Mouse (Mus musculus): ENCODE measurements around the gene Adamts15. TPM values are rescaled to one million over a fixed set of nuclear protein-coding genes. Genes with fewer than 3 reads are reported as not detected.

The Adamts15 gene
- polyA plus RNA-seq, 1 experiment from 2014 or later, result 1.1 TPM

DNA sequence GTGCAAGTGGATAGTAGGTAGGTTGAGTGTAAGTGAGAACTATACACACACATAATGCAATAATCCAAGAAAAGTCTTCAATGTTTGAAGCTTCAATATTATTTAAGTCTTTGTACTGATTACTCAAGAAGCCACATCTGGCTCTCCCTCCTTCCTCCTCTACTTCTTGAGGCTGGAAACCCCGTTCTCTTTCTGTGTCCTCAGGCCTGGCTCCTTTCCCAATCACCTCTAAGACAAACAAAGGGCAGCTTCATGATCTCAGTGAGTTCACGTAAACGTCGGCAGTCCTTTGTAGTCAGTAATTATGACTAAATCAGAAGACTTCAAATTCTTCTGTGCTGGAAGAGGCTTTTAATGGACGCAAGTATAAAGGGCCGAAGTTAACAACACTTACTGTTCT, 12.6 kb upstream of the Adamts15 start:
- no peak for TF ChIP-seq EP300 (IDR thresholded peaks at IDR 0.05; ENCODE audit: low read depth)
- TF ChIP-seq CTCF (IDR thresholded peaks at IDR 0.05; ENCODE audit: low read depth), result no peak
- no peaks in the 10 kb centered on the region for H3K4me1 ChIP-seq (ENCODE audit: insufficient read depth)
- 0 out of 2 replicates have a peak, but pooled peaks cover 2% of the 10 kb centered on the region for H3K27me3 ChIP-seq (ENCODE audit: insufficient read depth, low read length)
- no peak overlapping the region for H3K27ac ChIP-seq (ENCODE audit: low read depth)
- WGBS (ENCODE audit: insufficient replicate concordance), result 65% methylated on average over 6 of the region's 6 CpGs
- no peaks in the 10 kb centered on the region for H3K36me3 ChIP-seq (replicated peaks; ENCODE audit: insufficient read depth, low read length)
- DNase-seq (no peak), ATAC-seq (no peak)
- no peak overlapping the region for H3K4me2 ChIP-seq (ENCODE audit: low read depth, low read length)
- no peaks in the 10 kb centered on the region for H3K9me3 ChIP-seq (ENCODE audit: low read length)
- H3K9ac ChIP-seq (replicated peaks), result no peak overlapping the region
- no peak overlapping the region for H3K4me3 ChIP-seq (ENCODE audit: low read depth, low read length)

DNA sequence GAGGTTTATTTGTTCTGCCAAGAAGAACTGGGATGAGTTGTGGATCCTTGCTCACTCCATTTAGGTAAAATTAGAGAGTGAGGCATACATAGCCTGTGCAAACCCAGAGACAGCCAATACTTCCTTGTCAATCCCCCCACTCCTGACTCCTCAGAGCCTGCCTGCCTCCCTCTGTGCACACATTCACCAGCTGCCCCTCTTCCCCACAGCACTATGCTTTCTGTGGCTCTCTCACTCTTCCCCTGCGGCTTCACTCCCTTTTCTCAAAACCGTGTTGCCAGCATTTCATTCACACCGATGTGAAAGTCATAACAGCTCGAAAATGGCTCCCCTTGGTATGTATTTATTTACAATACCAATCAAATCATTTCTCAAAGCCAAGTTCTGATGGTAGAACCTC, 10.1 kb upstream of the Adamts15 start:
- DNase-seq (no peak), ATAC-seq (no peak)
- TF ChIP-seq EP300 (IDR thresholded peaks at IDR 0.05; ENCODE audit: low read depth) (no peak), CTCF (IDR thresholded peaks at IDR 0.05; ENCODE audit: low read depth) (no peak)
- no peak overlapping the region for H3K9ac ChIP-seq (replicated peaks)
- H3K27me3 ChIP-seq (ENCODE audit: insufficient read depth, low read length), result no peaks in the 10 kb centered on the region
- no peak overlapping the region for H3K27ac ChIP-seq (ENCODE audit: low read depth)
- 74% methylated on average over 4 of the region's 4 CpGs for WGBS (ENCODE audit: insufficient replicate concordance)
- H3K36me3 ChIP-seq (replicated peaks; ENCODE audit: insufficient read depth, low read length), result no peaks in the 10 kb centered on the region
- no peak overlapping the region for H3K4me3 ChIP-seq (ENCODE audit: low read depth, low read length)
- H3K4me2 ChIP-seq (ENCODE audit: low read depth, low read length), result no peak overlapping the region
- H3K4me1 ChIP-seq (ENCODE audit: insufficient read depth), result no peaks in the 10 kb centered on the region
- H3K9me3 ChIP-seq (ENCODE audit: low read length), result no peaks in the 10 kb centered on the region

DNA sequence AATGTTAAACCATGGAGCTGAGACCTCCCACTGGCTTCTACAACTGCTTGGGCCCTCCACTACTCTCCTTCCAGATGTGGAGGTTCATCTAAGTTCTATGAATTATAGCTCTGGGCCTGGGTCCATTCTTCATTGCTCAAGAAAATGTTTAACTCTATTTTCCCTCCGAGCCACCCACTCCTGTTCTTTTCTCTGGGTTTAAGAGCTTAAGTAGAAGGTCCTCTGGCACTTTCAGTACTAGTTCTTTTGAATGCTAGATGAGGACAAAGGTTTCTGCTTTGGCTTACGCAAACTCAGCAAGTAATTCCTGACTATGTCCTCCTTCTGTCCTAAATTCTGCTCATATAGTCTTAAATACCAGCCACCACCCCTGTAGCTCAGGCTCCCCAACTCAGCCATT, 6.5 kb upstream of the Adamts15 start:
- H3K9ac ChIP-seq (replicated peaks), result no peak overlapping the region
- H3K4me2 ChIP-seq (ENCODE audit: low read depth, low read length), result no peak overlapping the region
- ATAC-seq (no peak), DNase-seq (no peak)
- H3K4me3 ChIP-seq (ENCODE audit: low read depth, low read length), result no peak overlapping the region
- no peaks in the 10 kb centered on the region for H3K36me3 ChIP-seq (replicated peaks; ENCODE audit: insufficient read depth, low read length)
- no peak for TF ChIP-seq EP300 (IDR thresholded peaks at IDR 0.05; ENCODE audit: low read depth)
- H3K27ac ChIP-seq (ENCODE audit: low read depth), result no peak overlapping the region
- H3K4me1 ChIP-seq (ENCODE audit: insufficient read depth), result no peaks in the 10 kb centered on the region
- no peaks in the 10 kb centered on the region for H3K9me3 ChIP-seq (ENCODE audit: low read length)
- WGBS (ENCODE audit: insufficient replicate concordance), result 91% methylated on average over 2 of the region's 2 CpGs
- H3K27me3 ChIP-seq (ENCODE audit: insufficient read depth, low read length), result no peaks in the 10 kb centered on the region

DNA sequence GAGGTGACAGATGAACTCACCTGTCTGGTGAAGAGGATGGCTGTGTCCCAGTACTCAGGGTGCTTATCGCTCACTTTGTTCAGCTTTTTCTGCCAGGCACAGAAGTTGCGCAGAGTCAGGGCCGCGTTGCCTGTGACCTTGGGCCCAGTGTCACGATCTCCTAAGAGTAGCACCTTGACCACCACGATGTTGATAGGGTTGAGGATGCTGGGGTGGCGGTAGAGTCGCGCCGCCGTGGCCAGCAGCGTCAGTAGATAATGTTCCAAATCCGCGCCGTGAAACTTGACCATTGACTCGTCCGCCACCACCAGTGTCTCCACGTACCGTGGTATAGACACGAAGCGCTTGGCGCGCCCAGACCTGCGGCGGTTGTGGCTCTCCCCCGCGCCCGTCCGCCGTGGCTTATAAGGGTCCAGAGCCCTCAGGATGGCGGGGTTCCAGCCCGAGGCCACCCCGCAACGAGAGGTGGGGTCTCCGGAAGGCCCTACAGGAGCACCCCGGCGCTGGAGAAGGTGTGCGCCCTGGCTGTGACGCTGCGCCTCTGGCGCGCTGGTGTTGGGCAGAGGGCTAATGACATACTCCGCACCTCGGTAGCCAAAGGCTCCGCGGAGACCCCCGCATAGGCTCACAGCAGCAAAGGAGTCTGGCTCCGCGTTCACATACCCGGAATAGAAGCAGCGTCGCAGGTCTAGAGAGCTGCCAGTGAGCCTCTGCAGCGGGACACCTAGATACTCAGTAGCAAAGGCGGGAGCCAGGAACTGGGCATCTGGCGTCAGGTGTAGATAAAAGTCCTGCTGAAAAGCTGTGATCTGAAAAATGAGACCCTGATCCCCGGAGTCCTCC, 770 bp downstream of the Adamts15 start:
- Histone ChIP-seq H3K9me3 (ENCODE audit: low read length) (no peaks in the 10 kb centered on the region), H3K4me1 (ENCODE audit: insufficient read depth) (peaks cover 2% of the 10 kb centered on the region; the same call in 1 of the 2 replicates), H3K27ac (ENCODE audit: low read depth) (no peak overlapping the region), H3K4me2 (ENCODE audit: low read depth, low read length) (peak overlapping the region; percentile 72), H3K27me3 (ENCODE audit: insufficient read depth, low read length) (peaks cover 19% of the 10 kb centered on the region), H3K9ac (replicated peaks) (0 out of 2 replicates have a peak overlapping the region, but pooled peaks have one; percentile 4), H3K4me3 (ENCODE audit: low read depth, low read length) (peak overlapping the region; percentile 42), H3K36me3 (replicated peaks; ENCODE audit: insufficient read depth, low read length) (no peaks in the 10 kb centered on the region)
- 7% methylated on average over 56 of the region's 56 CpGs for WGBS (ENCODE audit: insufficient replicate concordance)
- no peak for DNase-seq
- ATAC-seq, result no peak
- TF ChIP-seq EP300 (IDR thresholded peaks at IDR 0.05; ENCODE audit: low read depth) (no peak), CTCF (IDR thresholded peaks at IDR 0.05; ENCODE audit: low read depth) (no peak)

DNA sequence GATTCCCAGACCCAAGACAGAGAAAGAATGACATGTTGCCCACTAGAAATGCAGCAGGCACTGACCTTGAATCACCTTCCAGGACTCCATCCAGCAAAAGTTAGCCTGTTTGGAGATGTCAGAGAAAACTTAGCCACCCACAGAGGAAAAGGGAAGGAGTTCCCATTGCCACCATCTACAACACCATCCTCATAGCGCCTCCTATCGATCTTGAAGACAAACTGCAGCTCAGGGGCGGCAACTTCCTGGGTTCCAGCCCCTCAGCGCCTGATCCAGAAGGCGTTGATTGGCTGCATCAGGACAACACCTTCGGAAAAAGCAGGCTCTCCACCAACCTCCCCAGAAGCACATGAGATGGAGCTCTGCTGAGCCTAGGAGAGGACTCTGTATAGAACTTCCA, 1.5 kb downstream of the Adamts15 start:
- TF ChIP-seq CTCF (IDR thresholded peaks at IDR 0.05; ENCODE audit: low read depth) (peak; percentile 57), EP300 (IDR thresholded peaks at IDR 0.05; ENCODE audit: low read depth) (no peak)
- H3K4me1 ChIP-seq (ENCODE audit: insufficient read depth), result peaks cover 2% of the 10 kb centered on the region; the same call in 1 of the 2 replicates
- H3K9me3 ChIP-seq (ENCODE audit: low read length), result no peaks in the 10 kb centered on the region
- H3K4me3 ChIP-seq (ENCODE audit: low read depth, low read length), result no peak overlapping the region
- ATAC-seq (peak; percentile 33; the same call in 1 of the 2 replicates), DNase-seq (peak; percentile 37)
- H3K4me2 ChIP-seq (ENCODE audit: low read depth, low read length), result no peak overlapping the region
- no peaks in the 10 kb centered on the region for H3K36me3 ChIP-seq (replicated peaks; ENCODE audit: insufficient read depth, low read length)
- H3K27me3 ChIP-seq (ENCODE audit: insufficient read depth, low read length), result peaks cover 19% of the 10 kb centered on the region
- no peak overlapping the region for H3K9ac ChIP-seq (replicated peaks)
- no peak overlapping the region for H3K27ac ChIP-seq (ENCODE audit: low read depth)
- 19% methylated on average over 6 of the region's 6 CpGs for WGBS (ENCODE audit: insufficient replicate concordance)

DNA sequence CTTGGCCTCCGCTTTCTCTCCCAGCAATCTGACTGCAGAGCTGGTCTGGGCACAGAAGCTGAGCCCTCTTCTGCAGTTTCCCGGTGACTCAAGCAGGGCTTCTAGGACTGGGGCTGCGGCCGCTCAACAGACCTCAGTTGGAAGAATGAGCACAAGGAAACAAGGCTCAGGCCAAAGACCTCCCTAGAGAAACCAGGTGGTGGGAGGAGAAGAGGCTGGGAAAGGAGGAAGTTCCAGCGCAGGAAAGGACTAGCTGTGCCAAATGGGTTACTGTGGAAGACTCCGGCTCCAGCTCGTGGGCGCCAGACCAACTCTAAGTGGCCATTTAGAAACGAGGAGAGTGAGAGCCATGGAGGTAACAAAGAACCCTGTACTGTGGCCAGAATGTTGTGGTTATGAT, 2.6 kb downstream of the Adamts15 start:
- peaks cover 2% of the 10 kb centered on the region; the same call in 1 of the 2 replicates for H3K4me1 ChIP-seq (ENCODE audit: insufficient read depth)
- H3K4me3 ChIP-seq (ENCODE audit: low read depth, low read length), result no peak overlapping the region
- no peaks in the 10 kb centered on the region for H3K36me3 ChIP-seq (replicated peaks; ENCODE audit: insufficient read depth, low read length)
- H3K27me3 ChIP-seq (ENCODE audit: insufficient read depth, low read length), result peaks cover 19% of the 10 kb centered on the region
- TF ChIP-seq EP300 (IDR thresholded peaks at IDR 0.05; ENCODE audit: low read depth) (no peak), CTCF (IDR thresholded peaks at IDR 0.05; ENCODE audit: low read depth) (no peak)
- no peak overlapping the region for H3K9ac ChIP-seq (replicated peaks)
- ATAC-seq (no peak), DNase-seq (no peak)
- 80% methylated on average over 9 of the region's 9 CpGs for WGBS (ENCODE audit: insufficient replicate concordance)
- no peak overlapping the region for H3K4me2 ChIP-seq (ENCODE audit: low read depth, low read length)
- H3K9me3 ChIP-seq (ENCODE audit: low read length), result no peaks in the 10 kb centered on the region
- no peak overlapping the region for H3K27ac ChIP-seq (ENCODE audit: low read depth)
